Mouse (Mus musculus): ENCODE results near the gene Gm21119. TPM values are rescaled to one million over a fixed set of nuclear protein-coding genes. Genes with fewer than 3 reads are reported as not detected.
"Not testable (repeated sequence)": the region's sequence is repeated elsewhere in the genome, so short reads cannot be mapped to it uniquely, and the experiment has no call there.

The Gm21119 gene
- polyA plus RNA-seq (2015; fragmentation: Nextera tagmentation; extraction: Ambion mirVana) = 0.19 TPM in 1 of 2 replicates, not detected in the other

DNA sequence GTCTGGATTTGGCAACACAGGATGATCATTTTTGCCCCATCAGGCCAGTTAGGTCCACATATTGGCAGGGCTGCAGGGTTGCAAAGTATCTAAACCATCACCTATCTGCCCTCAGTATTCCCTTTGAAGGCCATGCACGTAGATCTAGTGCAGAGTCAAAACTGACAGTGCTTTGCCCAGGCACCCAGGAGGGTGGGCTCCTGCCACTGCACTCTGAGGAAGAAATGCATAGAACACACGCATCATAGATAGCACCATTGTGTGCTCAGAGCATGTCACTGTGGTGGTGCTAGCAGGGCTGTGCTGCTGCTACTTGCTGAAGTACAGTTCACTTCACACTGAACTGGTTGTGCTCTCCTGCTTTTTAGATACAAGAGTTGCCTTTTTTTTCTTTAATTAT lies at the start of gene Gm21119:
Gene Gm21119 (plus strand): TSS at position 301 of the 400 bp plus-strand sequence.
- not testable (repeated sequence) for H3K27ac ChIP-seq (replicated peaks); H3K27me3 ChIP-seq; H3K4me2 ChIP-seq (replicated peaks); H3K4me1 ChIP-seq; ATAC-seq (replicated peaks); H3K36me3 ChIP-seq; H3K4me3 ChIP-seq; H3K9ac ChIP-seq (replicated peaks); H3K9me3 ChIP-seq
- no CpG with 5 or more reads among the region's 2 CpGs for WGBS

DNA sequence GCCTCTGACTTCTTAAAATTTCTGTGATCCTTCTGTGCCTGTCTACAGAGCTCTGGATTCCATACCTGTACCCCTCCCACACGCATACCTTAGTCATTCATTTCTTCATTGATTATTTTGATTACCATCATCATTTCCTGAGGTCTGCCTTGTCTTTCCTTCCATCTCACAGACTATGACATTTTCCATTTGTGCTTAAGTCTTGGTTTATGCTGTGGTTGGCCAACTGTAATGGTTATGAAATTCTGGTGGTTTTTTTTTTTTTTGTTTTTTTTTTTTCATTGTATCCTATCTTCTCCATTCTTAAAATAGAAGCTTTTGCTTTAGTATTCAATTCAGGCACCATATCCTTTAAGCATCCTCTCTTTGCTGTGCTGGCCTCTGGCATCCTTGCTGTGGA lies 48.0 kb upstream of the Gm21119 start:
- H3K27me3 ChIP-seq; H3K27ac ChIP-seq (replicated peaks); H3K4me2 ChIP-seq (replicated peaks); H3K9ac ChIP-seq (replicated peaks); H3K4me3 ChIP-seq; H3K9me3 ChIP-seq; H3K36me3 ChIP-seq; H3K4me1 ChIP-seq; ATAC-seq (replicated peaks): not testable (repeated sequence)
- WGBS = 100% methylated on average over 1 of the region's 1 CpGs

DNA sequence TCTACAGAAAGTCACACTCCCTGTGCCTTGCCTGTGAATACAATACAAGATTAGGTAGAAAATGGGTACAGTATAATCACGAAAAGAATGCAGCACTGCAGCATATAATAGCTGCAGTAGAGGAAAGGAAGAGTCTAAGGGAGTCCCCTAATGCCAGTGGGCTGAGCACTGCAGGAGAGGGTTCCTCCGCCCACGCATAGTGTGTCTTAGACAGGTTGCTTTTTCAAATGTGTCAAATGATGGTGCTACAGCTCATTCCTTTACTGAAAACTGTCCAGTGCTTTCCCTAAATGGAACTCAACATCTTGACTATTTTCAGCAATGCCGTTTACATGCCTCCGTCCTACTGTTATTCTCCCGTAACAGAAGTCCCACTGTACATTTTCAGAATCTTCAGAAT lies 33.6 kb upstream of the Gm21119 start:
- not testable (repeated sequence) for H3K4me3 ChIP-seq; H3K9ac ChIP-seq (replicated peaks); H3K4me1 ChIP-seq; H3K27me3 ChIP-seq; H3K4me2 ChIP-seq (replicated peaks); H3K36me3 ChIP-seq; ATAC-seq (replicated peaks); H3K27ac ChIP-seq (replicated peaks); H3K9me3 ChIP-seq
- WGBS = 89% methylated on average over 5 of the region's 6 CpGs

DNA sequence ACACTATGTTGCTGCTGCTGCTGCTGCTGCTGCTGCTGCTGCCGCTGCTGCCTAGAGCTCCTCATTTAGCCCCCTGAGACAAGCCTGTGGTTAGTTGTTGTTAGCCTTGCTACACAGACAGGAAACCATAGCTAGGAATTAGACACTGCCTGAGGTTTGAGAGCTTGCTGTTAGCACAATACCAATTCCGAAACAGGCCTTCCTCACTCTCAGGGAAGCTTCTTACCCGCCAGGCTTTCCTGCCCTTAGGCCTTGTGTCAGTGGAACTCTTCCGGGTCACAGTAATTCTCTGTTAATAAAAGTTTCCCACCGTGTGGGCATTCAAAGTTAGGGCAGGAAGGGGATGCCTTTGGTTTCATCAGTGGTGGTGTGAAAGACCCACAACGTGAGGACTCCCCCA lies 31.9 kb upstream of the Gm21119 start:
- ATAC-seq (replicated peaks) = not testable (repeated sequence)

DNA sequence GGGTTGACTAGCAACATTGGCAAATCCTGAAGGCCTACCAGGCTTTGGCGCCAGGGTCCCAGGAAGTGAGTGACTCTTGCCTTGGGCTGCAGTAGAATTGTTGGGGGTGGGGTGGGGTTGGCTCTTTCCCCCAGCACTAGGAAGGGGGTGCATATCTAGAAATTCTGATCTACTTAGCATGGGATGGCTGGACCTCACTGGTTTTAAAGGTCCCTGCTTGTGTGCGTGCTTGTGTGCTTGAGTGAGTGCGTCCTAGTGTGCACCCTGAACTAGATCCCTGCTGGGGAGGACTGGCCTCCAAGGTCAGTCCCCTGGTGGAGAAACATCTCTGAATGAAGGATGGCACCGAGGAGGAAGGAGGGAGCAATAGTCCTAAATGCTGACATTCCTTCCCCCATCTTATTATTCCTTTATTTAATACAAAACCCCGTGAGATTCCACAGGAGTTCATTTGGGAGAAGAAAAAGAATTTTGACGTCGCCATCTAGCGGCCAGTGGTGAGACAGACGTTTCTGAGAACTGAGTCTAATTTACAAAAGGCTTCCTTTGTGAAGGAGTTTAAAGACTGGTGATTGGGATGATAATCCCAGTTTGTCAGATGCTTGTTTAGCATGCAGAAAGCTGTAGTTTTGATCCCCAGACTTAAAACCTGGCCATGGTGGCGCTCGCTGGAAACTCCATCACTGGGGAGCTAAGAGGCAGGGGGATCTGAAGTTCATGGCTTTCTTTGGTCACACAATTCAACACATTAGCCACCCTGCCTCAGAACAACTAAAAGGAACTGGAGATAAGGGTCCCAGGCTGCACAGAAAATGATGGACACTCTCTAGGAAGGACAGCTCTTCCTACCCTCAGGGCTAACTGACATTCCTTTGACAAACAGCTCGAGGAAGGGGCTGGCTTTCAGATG lies 26.2 kb upstream of the Gm21119 start:
- H3K4me3 ChIP-seq, H3K9me3 ChIP-seq: not testable (repeated sequence)

More for the DNA sequence above, 31.9 kb upstream of the Gm21119 start:
- H3K36me3 ChIP-seq; H3K9me3 ChIP-seq; H3K4me2 ChIP-seq (replicated peaks); H3K9ac ChIP-seq (replicated peaks); H3K4me1 ChIP-seq; H3K27ac ChIP-seq (replicated peaks); H3K4me3 ChIP-seq; H3K27me3 ChIP-seq: not testable (repeated sequence)
- 89% methylated on average over 5 of the region's 6 CpGs for WGBS

DNA sequence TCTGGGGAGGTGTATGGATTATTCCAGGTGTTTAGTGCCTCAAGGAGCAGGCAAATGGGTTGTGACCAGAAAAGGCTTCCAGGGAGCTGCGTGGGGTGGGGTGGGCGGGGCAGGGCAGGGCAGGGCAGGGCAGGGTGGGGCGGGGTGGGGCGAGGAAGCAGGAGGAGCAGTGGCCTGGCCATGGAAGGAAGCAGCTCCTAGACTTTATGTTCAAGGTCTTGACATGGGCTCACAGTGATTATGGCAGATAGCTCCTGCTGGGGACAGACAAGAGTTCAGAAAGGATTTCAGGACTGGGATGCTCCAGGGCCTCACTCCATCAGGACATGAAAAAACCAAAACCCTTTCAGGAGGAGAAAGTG lies 25.6 kb upstream of the Gm21119 start:
- not testable (repeated sequence) for H3K9ac ChIP-seq (replicated peaks); H3K36me3 ChIP-seq; H3K4me1 ChIP-seq; H3K9me3 ChIP-seq; H3K4me2 ChIP-seq (replicated peaks); H3K4me3 ChIP-seq; H3K27me3 ChIP-seq; H3K27ac ChIP-seq (replicated peaks)
- WGBS = 86% methylated on average over 2 of the region's 4 CpGs
- ATAC-seq (replicated peaks) = peak; percentile 69; the same call in 1 of the 2 replicates

More for the DNA sequence above, 26.2 kb upstream of the Gm21119 start:
- not testable (repeated sequence) for H3K27ac ChIP-seq (replicated peaks); H3K4me1 ChIP-seq; H3K27me3 ChIP-seq; H3K36me3 ChIP-seq; H3K4me2 ChIP-seq (replicated peaks); H3K9ac ChIP-seq (replicated peaks)
- WGBS = 22% methylated on average over 10 of the region's 12 CpGs
- ATAC-seq (replicated peaks) = peak; percentile 91

DNA sequence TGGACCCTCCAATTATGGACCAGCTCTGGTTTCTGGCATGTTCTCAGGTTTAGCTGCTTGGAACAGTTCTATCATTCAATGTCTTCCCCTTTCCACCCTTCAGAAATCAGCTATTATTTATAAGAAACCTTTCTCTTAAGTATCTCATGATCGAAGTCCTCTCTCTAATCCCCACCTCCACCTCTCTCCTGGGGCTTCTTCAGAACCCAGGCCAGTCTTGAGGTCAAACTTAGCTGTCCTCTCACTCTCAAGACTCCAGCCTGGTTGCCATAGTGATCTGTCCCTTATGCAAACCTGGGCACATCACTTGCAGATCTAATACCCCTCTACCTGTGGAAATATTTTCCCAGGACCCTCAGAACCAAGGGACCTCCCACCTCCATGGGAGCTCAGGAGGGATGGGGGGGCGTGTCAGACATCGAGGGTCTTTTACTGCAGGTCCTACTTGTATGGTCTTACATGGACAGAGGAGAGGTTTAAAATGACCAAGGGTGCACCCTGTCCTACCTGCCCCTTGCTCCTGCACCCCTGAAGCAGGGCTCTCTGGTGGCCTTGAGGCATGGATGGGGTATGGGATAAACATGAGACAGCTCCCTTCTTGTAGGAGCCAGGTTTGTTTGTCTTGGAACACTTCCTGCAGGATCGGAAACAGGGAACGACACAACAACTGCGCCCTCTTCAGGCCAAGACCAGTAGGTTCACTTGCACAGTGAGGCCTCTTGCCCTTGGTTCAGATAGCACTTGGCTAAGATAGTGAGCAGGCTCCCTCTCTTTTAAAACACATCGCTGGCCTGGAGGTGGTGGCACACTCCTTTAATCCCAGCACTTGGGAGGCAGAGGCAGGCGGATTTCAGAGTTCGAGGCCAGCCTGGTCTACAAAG lies 24.4 kb upstream of the Gm21119 start:
- H3K4me1 ChIP-seq; H3K36me3 ChIP-seq; H3K4me2 ChIP-seq (replicated peaks); H3K27ac ChIP-seq (replicated peaks); H3K9me3 ChIP-seq; H3K27me3 ChIP-seq; ATAC-seq (replicated peaks); H3K9ac ChIP-seq (replicated peaks); H3K4me3 ChIP-seq: not testable (repeated sequence)
- 72% methylated on average over 4 of the region's 9 CpGs for WGBS

DNA sequence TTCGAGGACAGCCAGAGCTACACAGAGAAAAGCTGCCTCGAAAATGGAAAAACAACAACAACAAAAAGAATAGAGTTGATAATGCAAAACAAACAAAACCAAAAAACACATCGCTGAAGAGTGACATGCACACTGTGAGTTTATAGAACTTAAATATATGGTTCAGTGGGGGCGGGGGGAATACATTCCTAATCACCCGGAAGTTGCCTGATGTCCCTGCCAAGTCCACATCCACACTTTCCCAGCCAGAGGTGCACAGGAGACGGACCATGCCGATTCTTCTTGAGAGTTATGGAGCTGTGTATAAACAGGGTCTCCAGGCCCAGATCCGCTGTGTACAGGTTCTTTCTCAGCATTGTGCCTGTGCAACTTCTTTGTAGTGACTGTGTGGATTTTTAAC lies 23.7 kb upstream of the Gm21119 start:
- not testable (repeated sequence) for H3K9ac ChIP-seq (replicated peaks); H3K4me3 ChIP-seq; H3K27me3 ChIP-seq; H3K36me3 ChIP-seq; H3K27ac ChIP-seq (replicated peaks); H3K4me1 ChIP-seq; H3K4me2 ChIP-seq (replicated peaks); H3K9me3 ChIP-seq; ATAC-seq (replicated peaks)
- WGBS = 82% methylated on average over 5 of the region's 8 CpGs

DNA sequence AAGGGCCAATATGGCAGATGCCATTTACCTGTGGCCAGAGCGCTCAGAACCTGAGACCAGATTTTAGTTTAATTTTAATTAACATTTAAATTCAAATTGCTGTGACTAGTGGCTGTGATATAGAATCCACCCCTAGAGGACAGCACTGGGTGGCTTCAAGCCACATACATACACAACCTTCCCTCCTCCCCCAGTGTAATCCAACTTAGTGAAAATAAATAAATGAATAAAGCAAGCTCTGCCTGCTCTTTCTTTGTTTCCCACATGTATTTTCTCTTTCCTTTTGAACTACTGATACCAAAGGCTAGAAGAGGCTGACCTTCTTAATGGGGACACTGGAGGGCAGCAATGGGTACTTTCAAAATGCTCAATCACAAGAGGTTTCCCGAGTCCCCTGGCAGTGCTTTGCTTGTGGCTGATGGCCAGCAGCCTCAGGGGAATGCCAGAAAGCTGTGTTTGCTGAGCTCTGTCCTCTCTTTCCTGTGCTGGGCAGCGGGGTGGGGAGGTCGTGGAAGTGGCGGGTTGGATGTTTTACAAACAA lies 21.9 kb upstream of the Gm21119 start:
- H3K4me3 ChIP-seq = not testable (repeated sequence)
- 52% methylated on average over 1 of the region's 5 CpGs for WGBS

DNA sequence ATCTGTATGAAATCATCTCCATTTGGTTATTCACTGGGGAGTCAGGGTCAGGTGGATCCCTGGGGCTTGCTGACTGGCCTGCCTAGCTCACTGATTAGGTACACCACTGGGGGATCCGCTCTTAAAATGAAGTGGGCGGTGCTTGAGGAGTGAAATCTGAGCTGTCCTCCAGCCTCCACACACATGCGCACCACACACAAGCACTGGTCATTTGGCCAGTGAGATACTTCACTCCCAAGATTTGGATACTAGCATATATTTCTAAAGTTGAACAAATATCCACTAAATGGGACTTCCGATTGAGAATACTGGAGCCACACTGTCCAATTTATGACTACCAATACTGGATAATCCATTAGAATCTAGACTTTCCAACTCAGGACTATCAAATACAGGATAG lies 20.9 kb upstream of the Gm21119 start:
- ATAC-seq (replicated peaks) = not testable (repeated sequence)

More for the DNA sequence above, 21.9 kb upstream of the Gm21119 start:
- ATAC-seq (replicated peaks); H3K36me3 ChIP-seq; H3K4me1 ChIP-seq; H3K27ac ChIP-seq (replicated peaks); H3K9me3 ChIP-seq; H3K4me2 ChIP-seq (replicated peaks); H3K27me3 ChIP-seq; H3K9ac ChIP-seq (replicated peaks): not testable (repeated sequence)

DNA sequence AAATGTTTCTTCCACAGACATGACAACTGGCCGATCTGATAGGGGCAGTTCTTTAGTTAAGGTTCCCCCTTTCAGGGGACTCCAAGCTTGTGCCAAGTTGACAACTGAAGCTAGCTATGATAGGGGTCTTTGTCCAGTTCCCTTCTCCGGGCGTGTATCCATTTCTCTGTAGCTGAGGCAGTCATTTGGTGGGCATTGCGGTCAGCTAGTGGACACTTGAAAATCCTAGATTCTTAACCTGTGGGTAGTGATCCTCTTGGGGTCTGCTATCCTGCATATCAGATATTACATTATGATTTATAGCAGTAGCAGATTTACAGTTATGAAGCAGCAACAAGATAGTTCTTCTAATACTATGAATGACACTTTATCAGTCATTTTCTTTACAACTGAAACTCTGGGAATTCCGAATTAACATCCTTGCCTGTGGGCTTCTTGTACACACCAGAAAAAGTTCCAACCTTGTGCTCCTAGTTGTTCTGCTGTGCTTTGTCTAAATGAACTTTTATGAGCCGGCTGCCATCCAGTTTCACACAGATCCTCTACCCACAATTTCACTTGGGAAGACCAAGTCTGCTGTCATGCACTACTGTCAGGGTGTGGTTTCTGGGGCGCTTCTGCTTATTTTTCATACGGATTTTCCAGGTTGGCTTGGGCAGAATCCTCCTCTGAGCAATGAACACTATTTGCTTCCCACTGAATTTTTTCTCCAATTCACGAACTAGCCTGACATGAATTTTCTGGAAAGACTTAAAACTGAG lies 18.5 kb upstream of the Gm21119 start:
- H3K9me3 ChIP-seq; ATAC-seq (replicated peaks); H3K4me1 ChIP-seq; H3K4me2 ChIP-seq (replicated peaks); H3K4me3 ChIP-seq; H3K27ac ChIP-seq (replicated peaks); H3K27me3 ChIP-seq; H3K36me3 ChIP-seq; H3K9ac ChIP-seq (replicated peaks): not testable (repeated sequence)
- WGBS = 90% methylated on average over 6 of the region's 9 CpGs

More for the DNA sequence above, 20.9 kb upstream of the Gm21119 start:
- H3K27ac ChIP-seq (replicated peaks); H3K36me3 ChIP-seq; H3K27me3 ChIP-seq; H3K9me3 ChIP-seq; H3K9ac ChIP-seq (replicated peaks); H3K4me3 ChIP-seq; H3K4me2 ChIP-seq (replicated peaks); H3K4me1 ChIP-seq: not testable (repeated sequence)
- WGBS = no CpG with 5 or more reads among the region's 4 CpGs

Data from forebrain, embryonic 15.5 days (tissue).